Mouse (Mus musculus): ENCODE results near the gene Spata2l. TPM values are rescaled to one million over a fixed set of nuclear protein-coding genes. Genes with fewer than 3 reads are reported as not detected.
A peak's percentile ranks its signal among the peaks of the same experiment; 100 is the strongest.

Spata2l gene
- total and polyA plus RNA-seq, 3 experiments, result 1.9 to 3.1 TPM; not detected in 1

GRCm38 (mm10) chr8:123224278-123225266 lies 11.5 kb downstream of the Spata2l start, which contains the start of gene Cdk10 (continued):
- TF ChIP-seq CHD1 (IDR thresholded peaks at IDR 0.05; ENCODE audit: low read depth, low read length) (no peak), MAZ (IDR thresholded peaks at IDR 0.05; ENCODE audit: low read depth, low read length) (peak; percentile 57; the same call in 1 of the 2 replicates), ZMIZ1 (IDR thresholded peaks at IDR 0.05; ENCODE audit: low read depth, low read length) (peak; percentile 96), CTCF (IDR thresholded peaks at IDR 0.05 in 2 of 3, conservative IDR thresholded peaks at IDR 0.05 in 1 of 3; ENCODE audit: control insufficient read depth in 1 of 3, insufficient read depth in 1 of 3, low read depth in 2 of 3, low read length in 3 of 3, poor library complexity in 1 of 3, severe bottlenecking in 1 of 3) (no peak), ZNF384 (IDR thresholded peaks at IDR 0.05; ENCODE audit: low read depth, low read length) (no peak), NRF1 (IDR thresholded peaks at IDR 0.05; ENCODE audit: insufficient read depth, low read depth, low read length, poor library complexity, severe bottlenecking) (peak; percentile 94), EP300 (IDR thresholded peaks at IDR 0.05; ENCODE audit: low read depth in 1 of 2, low read length in 2 of 2) (no peak), MAX (IDR thresholded peaks at IDR 0.05; ENCODE audit: low read length) (peak; percentile 84), SIN3A (IDR thresholded peaks at IDR 0.05; ENCODE audit: low read length) (peak; percentile 96), BHLHE40 (IDR thresholded peaks at IDR 0.05; ENCODE audit: borderline replicate concordance, low read depth, low read length) (no peak), MXI1 (IDR thresholded peaks at IDR 0.05; ENCODE audit: low read depth, low read length) (peak; percentile 96), USF2 (IDR thresholded peaks at IDR 0.05; ENCODE audit: borderline replicate concordance in 1 of 2, insufficient read depth in 1 of 2, low read depth in 1 of 2, low read length in 2 of 2) (no peak), MYB (IDR thresholded peaks at IDR 0.05; ENCODE audit: low read depth, low read length) (no peak), HCFC1 (IDR thresholded peaks at IDR 0.05; ENCODE audit: low read depth, low read length) (peak; percentile 94), MAFK (IDR thresholded peaks at IDR 0.05; ENCODE audit: borderline replicate concordance, low read depth, low read length) (no peak), MEF2A (IDR thresholded peaks at IDR 0.05; ENCODE audit: extremely low read depth, insufficient replicate concordance, low read depth, low read length, poor library complexity, severe bottlenecking) (no peak), TCF12 (IDR thresholded peaks at IDR 0.05; ENCODE audit: low read depth, low read length) (peak; percentile 76)

- no peaks in the 10 kb centered on the region for H3K27me3 ChIP-seq (ENCODE audit: control insufficient read depth in 1 of 2, insufficient read depth in 2 of 2, low read length in 2 of 2)
- peaks cover 0 to 2% of the 10 kb centered on the region in 2 experiments; a peak in 1 of 4 replicates for H3K4me1 ChIP-seq (ENCODE audit: control insufficient read depth in 1 of 2, insufficient read depth in 2 of 2, low read length in 2 of 2)
- no peak overlapping the region for H3K4me3 ChIP-seq (ENCODE audit: control insufficient read depth in 1 of 2, insufficient read depth in 1 of 2, low read depth in 2 of 2, low read length in 2 of 2)
- peaks cover 0 to 8% of the 10 kb centered on the region in 2 experiments; a peak in 2 of 4 replicates for H3K36me3 ChIP-seq (ENCODE audit: control insufficient read depth in 1 of 2, insufficient read depth in 2 of 2, low read length in 2 of 2)
- no peak overlapping the region for H3K27ac ChIP-seq (ENCODE audit: control insufficient read depth, low read depth, low read length)
- peaks cover 6% of the 10 kb centered on the region; the same call in 1 of the 2 replicates for H3K79me2 ChIP-seq (ENCODE audit: control insufficient read depth, insufficient read depth, low read length, poor library complexity)
- no peaks in the 10 kb centered on the region for H3K9me3 ChIP-seq (replicated peaks; ENCODE audit: insufficient read depth, low read length)
- no peak for TF ChIP-seq ZKSCAN1 (IDR thresholded peaks at IDR 0.05; ENCODE audit: low read depth, low read length)
- 0 out of 2 replicates have a peak, but pooled peaks have one; percentile 17 for TF ChIP-seq ETS1 (IDR thresholded peaks at IDR 0.05; ENCODE audit: low read depth, low read length)
- TF ChIP-seq E2F4 (IDR thresholded peaks at IDR 0.05; ENCODE audit: borderline replicate concordance, low read depth, low read length), result no peak
- no peak for TF ChIP-seq RCOR1 (IDR thresholded peaks at IDR 0.05; ENCODE audit: low read depth, low read length)
- TF ChIP-seq JUND (IDR thresholded peaks at IDR 0.05; ENCODE audit: low read depth, low read length), result no peak
- TF ChIP-seq POLR2AphosphoS2 (IDR thresholded peaks at IDR 0.05; ENCODE audit: low read length), result no peak
- TF ChIP-seq UBTF (IDR thresholded peaks at IDR 0.05; ENCODE audit: borderline replicate concordance, insufficient read depth, low read depth, low read length), result no peak
- peak; percentile 37 for DNase-seq (ENCODE audit: low read depth, low spot score)
- H3K9ac ChIP-seq (ENCODE audit: control insufficient read depth, low read depth, low read length, poor library complexity, severe bottlenecking), result no peak overlapping the region
Observed at GRCm38 (mm10) chr8:123220917-123221316, 15.1 kb downstream of the Spata2l start.
